Mouse (Mus musculus): ENCODE measurements around the gene Kcnip1. TPM values are rescaled to one million over a fixed set of nuclear protein-coding genes. Genes with fewer than 3 reads are reported as not detected.

Kcnip1 gene
- total RNA-seq, 2 experiments from 2014 or later: 0.12 TPM; not detected in 1

DNA sequence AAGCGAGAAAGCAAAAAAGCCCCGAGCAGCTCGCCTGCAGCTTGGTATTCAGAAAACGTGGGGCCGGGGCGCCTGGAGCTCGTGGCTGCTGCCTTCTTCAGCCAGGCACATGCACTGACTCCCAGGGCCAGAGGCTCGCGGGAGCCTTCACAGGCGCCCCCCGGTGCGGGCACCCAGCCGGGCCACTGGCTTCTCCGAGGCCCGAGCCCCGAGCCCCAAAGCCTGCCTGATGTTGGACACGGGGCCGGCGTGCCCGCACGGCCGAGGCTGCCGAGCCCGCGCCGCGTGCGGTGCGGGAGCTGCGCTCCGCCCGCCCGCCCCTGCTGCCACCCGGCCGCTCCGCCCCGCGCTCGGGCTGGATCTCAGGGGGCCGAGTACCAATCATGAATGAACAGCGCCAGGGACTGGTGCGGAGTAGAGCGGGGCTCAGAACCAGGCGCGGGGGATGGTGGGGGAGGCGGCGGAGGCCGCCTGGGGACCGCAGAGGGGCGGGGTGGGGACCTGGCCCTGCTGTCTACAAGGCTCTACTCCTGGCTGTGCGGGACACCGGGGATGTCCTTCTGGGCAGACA, 149.6 kb downstream of the Kcnip1 start:
- no peak for DNase-seq (ENCODE audit: low spot score)

DNA sequence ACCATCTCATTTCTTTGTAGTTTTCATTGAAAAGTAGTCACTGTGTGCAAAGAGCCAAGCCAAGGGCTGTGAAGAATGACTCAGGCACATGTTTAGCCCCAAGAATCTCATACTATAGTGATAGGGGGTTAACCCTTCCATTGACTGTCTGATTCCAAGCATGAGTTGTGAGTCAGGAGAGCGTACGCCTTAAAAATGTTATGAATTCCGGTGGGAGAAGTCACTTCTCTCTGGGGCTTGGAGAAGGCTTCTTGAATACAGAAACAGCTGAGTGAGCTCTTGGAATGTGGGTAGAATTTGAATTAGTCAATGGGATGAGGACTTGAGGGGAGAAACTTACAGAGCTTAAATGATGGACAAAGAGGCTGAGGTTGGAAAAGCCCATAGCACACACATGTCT, 153.9 kb downstream of the Kcnip1 start:
- DNase-seq (ENCODE audit: low spot score): no peak

DNA sequence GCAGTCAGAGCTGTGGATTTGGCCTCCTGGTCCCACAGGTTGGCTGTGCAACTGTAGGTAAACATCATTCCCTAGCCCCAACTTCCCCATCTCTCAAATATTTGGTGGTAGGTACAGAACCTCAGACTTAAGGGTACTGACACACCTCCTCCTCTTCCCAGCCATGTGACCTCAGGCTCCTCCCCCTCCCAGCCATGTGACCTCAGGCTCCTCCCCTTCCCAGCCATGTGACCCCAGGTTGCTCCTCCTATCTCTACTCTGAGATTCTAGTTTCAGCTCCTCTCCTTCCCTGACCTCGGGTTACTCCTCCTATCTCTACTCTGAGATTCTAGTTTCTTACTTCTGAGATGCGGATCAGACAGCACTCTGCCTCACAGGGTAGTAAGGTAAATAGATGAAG, 163.2 kb downstream of the Kcnip1 start:
- no peak for DNase-seq (ENCODE audit: low spot score)

DNA sequence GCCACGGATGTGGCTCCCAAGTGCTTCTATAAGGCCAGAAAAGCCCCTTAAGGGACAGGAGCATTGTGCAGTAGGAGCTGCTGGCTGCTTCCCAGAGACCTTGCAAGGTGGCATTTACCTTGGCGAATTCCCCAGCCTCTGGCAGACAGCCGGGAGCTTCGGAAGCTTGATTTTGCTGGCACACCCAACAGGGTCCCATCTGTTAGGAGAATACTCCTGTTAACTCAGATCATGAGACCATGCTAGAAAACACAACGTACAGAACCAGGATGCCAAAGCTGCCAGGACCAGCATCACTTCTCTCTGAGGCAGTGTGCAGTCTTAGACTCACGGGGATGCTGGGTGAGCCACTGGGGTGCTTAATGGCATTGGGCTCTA, 165.1 kb downstream of the Kcnip1 start:
- no peak for DNase-seq (ENCODE audit: low spot score)

DNA sequence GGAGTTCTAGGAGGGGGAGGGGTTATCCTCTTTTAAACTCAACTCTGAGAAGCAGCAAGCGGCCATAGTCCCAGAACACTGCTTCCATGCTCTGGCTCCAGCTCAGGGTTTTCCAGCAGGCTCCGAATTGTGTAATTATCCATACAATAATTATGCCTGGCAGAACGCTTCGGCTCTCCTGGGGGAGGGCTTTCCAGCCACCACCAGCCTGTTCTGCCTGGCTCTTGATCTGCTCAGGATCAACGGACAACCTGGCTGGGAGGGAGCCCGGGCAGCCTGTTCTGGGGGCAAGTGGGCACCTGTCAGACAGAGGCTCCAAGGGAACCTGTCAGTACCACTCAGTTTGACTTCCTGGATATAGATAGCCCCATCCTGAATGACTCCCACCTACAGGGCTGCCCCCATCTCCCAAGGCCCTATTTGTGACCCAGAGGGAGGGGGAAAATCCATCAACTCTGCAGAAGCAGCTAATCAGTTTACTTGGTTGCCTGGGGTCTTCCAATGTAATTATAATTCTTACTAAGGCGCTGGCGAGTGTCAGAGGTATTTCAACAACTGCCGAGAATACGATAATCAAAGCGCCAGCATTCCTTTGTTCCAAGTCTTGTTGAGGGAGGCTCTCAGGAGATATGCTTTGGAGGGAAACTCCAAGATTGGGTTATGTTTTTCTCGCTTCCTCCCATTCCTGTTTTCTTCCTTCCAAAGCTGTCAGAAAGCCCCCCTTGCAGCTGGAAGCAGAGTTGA, 165.7 kb downstream of the Kcnip1 start:
- DNase-seq (ENCODE audit: low spot score): no peak

DNA sequence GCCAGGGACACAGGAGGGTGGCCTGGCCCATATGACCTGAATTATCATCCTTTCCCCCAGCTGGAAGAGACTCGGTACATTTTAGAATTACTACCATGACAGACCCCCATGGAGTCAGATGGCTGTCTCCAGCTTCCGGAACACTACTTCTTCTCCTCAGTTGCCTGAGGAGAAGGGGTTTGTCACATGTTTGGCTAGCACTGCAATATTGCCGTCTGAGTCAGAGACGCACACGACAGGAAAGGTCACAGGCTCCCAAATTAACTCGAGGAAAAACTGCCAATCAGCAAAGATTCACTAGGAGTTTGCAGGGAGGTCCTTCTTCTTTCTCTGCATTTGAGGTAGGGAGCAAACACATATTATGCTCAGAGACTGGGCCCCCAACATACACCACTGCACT, 168.2 kb downstream of the Kcnip1 start:
- no peak for DNase-seq (ENCODE audit: low spot score)

DNA sequence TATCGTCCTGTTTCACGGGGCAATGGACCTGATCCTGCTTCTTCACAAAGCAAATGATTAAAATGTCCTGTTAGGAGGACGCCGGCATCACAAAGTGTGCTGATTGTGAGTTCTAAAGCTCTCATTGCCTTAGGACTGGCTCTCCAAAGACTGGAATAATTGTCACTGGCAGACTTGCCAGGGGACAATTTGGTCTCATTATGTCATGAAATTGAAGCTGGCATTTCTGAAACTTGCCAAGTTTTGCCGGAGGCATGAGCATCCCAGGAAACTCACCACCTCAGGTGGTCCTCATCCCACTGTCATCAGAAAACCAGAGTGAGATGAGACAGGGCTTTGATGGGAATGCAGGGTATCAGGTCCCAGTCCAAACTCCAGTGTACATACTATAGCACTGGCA, 171.6 kb downstream of the Kcnip1 start:
- DNase-seq (ENCODE audit: low spot score): no peak

DNA sequence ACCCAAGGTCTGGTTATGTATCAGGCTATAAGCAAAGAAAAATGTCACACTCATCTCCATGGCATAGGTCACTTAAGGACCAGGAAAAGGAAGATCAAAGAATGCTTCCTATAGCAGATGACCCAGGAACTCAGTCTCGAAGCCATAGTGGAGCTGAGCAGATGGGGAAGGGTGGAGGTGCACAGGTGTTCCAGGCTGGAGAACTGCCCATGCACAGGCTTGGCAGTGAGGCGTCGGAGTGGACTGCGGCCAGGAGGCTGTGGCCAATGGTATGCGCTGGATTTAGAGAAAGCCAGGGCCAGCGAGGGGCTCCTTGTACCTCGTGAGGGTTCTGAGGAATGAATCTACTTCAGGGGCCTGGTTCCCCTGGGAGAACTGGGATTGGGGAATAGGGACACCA, 172.1 kb downstream of the Kcnip1 start:
- no peak for DNase-seq (ENCODE audit: low spot score)

DNA sequence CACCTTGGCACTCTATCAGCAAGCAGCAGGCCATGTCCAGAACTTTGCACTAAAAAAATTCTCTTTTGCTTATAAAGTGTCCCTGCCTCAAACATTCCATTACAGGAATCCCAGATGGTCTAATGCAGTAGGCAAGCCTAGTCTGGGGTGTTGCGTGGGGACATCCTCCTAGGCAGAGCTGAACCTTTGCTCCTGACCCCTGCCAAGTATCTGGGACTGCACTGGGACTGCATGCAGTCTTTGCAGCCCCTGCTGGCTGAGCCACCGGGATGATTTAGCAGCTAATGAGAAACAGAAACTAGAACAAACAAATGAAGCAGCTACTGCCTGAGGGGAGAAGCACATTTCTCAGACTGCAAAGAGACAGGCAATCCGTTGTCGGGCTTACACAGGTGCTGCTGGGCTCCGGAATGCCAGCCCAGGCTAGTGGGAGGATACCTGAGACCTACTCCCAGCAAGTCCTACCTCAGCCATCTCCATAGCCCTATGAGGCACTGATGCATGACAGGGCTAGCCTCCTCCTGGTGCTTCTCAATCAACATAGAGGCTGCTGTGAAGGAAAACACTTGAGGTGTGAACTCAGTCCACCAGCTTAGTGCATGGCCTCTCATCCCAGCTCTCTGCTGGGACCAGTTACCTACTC, 174.0 kb downstream of the Kcnip1 start:
- no peak for DNase-seq (ENCODE audit: low spot score)

DNA sequence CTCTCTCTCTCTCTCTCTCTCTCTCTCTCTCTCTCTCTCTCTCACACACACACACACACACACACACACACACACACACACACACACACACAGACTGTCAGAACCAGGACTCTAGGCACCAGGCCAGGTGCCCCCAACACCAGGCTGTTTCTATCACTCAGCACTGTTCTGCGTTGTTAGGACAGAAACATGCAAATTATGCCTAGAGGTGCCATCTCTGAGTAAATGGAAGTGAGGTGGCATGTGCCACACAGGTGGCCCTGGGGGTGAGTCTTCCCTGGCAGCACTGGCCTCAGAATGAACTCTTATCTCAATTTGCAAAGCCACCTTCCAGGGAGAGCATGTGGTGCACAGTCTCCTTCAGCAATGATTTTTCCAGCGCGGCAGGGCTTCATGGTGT, 176.9 kb downstream of the Kcnip1 start:
- no peak for DNase-seq (ENCODE audit: low spot score)

DNA sequence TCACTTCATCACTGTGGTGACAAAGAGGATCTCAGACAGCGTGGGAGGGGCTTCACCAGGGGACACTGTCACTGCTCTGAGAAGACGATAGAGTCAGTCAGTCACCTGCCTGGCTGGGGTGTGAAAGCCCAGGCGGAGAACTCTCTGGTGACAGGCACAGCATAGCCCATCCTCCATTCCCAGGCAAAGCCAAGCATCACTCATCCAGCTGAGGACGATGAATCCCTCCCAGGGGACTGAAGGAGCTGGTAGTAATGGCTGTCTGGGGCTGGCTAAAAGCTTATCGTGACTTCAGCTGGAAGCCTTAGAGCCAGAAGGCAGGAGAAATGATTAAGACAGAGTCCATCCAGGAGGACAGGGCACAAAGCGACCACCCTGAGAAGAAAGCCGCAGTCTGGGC, 182.8 kb downstream of the Kcnip1 start:
- no peak for DNase-seq (ENCODE audit: low spot score)

DNA sequence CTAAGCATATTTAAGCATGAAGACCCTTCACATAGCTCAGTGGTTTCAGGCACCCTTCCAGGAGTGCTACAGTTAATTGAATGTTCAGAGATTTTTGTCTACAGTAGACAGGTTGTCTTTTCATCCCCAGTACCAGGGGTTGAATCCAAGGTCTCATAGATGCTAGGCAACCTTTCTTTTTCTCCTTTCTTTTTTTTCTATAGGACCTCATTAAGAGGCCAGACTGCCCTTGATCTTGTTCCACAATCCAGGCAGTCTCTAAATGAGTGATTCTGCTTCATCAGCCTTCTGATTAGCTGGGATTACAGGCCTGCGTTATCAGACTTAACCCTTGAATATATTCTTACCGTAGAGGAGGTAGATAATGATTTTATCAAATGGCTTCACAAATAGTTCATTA, 189.9 kb downstream of the Kcnip1 start:
- DNase-seq (ENCODE audit: low spot score): no peak

DNA sequence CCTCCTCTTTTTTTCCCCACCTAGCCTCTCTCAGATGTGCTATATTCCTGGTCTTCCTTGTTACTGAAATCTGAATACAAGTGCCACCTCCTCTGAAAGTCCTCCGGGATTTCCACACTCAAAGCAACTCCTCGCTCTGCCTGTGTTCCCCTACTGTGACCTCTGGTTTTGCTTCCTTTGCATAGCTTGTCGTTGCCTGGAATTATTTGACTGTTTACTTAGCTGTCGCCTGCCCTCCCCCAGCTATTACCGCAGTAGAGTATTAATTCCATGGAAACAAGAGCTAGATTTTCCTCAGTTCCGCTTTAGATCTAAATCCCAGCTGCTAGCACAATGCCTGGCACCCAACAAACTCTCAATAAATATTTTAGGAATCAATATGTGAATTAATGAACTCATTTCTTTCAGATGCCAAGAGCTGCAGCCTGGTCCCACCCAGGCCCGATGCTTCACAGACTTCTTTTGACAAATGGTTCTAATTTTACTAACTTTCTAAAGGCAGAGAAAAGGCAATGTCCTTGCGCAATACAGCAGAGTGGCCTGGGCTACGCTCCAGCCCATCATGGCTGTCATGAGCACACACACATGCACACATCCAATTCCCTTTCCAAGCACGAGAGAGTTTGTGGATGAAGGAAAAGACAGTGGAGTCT, 192.4 kb downstream of the Kcnip1 start:
- peak; percentile 7 for DNase-seq (ENCODE audit: low spot score)

DNA sequence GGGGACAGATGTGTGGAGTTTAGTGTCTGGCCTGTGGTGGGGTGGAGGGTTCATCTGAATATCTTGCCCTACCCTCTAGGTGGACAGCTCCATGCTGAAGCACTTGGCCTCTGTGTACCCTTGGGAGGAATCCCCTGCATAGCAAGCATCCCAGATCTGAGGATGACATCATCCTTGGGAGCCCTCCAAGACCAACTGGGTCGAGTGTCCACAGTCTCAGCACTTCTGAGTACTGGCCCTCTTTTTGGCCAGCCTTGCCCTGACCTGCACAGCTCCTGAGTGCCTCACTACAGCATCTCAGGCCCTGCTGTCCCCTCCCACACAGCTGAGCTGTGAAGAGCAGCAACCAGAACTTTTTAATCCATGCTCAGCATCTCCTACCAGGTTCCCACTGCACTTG, 193.0 kb downstream of the Kcnip1 start:
- DNase-seq (ENCODE audit: low spot score): peak; percentile 14

DNA sequence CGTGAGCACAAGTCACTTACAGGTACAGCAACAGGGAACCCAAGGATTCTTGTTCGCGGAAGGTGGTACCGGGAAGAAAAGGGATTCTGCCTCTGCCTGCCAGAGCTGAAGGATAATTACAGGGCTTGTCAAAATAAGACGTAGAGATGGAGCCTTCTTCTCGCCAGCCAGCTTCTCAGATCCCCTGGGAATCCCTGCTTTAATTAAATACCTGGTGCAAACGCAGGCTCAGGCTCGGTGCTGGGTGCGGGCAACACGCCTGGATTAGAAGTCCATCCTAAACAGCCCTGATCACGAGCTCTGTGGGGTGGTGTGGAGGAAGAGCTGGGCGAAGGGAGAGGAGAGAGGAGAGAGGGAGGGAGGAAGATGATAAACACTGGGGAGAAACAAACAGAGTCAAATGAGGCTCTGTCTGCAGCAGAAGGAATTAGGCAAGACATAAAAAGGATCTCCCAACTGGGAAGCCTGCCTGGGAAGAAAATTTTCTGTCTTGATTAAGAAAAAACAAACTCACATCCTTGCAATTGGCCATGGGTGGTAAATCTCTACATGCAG, 194.8 kb downstream of the Kcnip1 start:
- no peak for DNase-seq (ENCODE audit: low spot score)

DNA sequence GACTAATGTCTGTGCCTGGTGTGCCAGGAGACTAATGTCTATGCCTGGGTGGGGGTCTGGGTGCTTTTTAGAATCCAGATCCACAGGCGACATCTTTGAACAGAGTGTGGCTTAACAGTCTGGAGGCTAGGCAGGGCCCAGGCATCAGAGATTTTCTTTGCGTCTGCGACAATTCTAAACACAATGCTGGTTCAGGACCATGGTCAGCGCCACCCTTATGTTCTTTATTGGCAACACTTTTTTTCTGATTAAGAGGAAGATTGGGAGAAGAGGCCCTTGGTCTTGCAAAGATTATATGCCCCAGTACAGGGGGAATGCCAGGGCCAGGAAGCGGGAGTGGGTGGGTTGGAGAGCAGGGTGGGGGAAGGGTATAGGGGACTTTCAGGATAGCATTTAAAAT, 205.6 kb downstream of the Kcnip1 start:
- DNase-seq (ENCODE audit: low spot score): no peak

DNA sequence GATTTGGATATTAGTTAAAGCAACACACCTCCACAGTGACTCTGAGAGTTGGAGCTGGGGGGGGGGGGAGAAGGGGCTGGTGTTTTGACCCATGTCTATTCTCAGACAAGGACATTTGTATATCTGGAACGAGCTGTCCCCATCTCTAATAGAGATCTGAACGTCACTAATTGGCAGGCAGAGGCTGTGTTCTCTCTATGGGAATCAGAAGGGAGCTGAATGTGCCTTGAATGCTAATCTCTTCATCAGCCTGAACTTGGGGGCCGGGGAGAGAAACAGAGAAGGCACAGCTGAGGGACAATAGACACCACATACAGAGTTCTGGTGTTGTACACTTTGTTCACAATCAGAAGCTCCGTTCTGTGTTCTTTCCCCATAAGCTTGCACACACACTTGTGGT, 206.4 kb downstream of the Kcnip1 start:
- DNase-seq (ENCODE audit: low spot score): no peak

DNA sequence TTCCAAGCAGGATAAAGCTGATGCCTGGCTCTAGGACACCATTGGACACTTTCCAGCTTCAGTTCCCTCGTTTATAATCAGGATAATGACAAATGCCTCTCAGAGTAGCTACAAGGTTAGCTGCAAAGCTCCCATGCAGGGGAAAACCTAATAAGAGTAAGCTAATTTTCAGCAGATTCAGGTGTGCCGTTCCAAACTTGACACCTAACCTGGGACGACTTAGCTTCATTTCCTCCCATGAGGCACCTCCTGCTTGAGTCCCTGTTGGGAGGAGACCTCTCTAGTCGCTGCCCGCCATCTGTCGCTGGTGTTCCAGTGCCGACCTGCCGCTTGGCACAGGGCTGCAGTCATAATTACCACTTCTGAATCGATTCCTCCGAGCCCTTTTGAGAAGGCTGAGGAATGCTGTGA, 211.4 kb downstream of the Kcnip1 start:
- no peak for DNase-seq (ENCODE audit: low spot score)

DNA sequence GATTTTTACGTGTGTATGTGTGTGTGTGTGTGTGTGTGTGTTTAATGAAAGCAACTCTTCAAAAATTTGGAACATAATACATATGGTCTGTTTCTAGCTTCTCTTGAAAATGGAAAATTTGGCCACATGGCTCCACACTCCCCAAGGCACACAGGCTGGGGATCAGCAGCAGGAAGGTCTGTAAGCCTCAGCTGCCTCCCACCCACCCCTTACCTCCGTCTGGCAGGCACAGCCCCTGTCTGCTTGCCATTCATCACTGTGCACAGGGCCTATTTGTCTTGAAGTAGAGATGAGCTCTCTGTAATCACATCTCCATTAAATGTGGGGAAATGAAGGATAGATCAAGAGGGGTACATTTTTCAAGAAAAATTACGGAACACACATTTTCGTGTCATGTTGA, 212.7 kb downstream of the Kcnip1 start:
- no peak for DNase-seq (ENCODE audit: low spot score)

DNA sequence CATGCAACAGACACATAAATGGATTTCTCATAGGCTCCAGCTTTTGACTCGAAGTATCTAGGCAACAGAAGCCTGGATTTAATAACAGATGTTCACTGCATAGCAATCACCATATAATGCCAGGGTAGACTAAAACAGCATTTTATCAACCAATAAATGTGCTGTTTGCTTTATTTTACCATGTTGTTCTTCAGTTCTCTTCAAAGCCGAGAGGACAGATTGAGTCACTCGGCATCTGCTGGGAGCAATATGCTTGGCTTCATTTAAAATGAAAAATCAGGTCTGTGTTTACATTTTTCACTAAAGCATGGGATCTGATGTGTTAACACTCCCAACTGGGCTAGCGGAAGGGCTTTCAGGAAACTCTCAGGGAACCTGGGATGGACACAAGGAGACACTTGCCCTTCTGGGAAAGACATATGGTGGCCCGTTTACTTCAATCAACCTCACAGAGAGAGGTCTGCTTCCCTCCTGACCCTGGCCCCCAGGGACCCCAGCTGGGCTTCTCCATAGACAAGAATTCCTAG, 220.3 kb downstream of the Kcnip1 start:
- no peak for DNase-seq (ENCODE audit: low spot score)

DNA sequence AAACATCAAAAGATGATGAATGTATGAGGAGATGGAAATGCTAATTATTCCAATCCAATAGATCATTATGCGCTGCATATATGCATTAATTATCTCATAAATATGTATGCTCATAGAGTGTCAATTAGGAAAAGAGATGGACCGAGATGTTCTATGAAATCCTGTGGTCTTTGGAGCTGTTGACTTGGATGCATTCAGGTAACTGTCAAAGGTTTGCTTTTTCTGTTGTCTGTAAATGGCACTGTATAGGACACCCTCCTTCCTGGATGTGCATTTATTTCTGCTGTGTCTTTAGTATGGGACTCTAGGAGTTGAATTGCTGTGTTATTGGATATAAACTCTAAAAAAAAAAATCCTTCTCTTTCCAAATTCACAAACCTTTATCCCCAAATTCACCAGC, 220.9 kb downstream of the Kcnip1 start:
- DNase-seq (ENCODE audit: low spot score): no peak
